Mouse (Mus musculus) lung, embryonic 15.5 days (tissue): ENCODE results near the gene Mgmt. TPM values are rescaled to one million over a fixed set of nuclear protein-coding genes. Genes with fewer than 3 reads are reported as not detected.

Source experiments
- ATAC-seq: fragments of 200-750 bp; cut with Nextera tagmentation; 2 replicates; pipeline ENCODE4 v1.8.0; 2017; ENCODE audit warnings: moderate number of reproducible peaks, borderline replicate concordance; ENCODE audit not compliant: low FRiP score, low TSS enrichment; ENCODE audit errors: extremely low read depth
- H3K27ac ChIP-seq: fragments of 300-500 bp; sonication (generic); 2 replicates; pipeline ENCODE4 v1.5.1; 2015; ENCODE audit warnings: moderate library complexity, mild to moderate bottlenecking, inconsistent platforms
- H3K27me3 ChIP-seq: fragments of 300-500 bp; sonication (generic); 2 replicates; pipeline ENCODE4 v1.6.1; 2015; ENCODE audit warnings: inconsistent platforms
- H3K36me3 ChIP-seq: fragments of 300-500 bp; sonication (generic); 2 replicates; pipeline ENCODE4 v1.6.1; 2015; ENCODE audit warnings: inconsistent platforms
- H3K4me1 ChIP-seq: fragments of 300-500 bp; sonication (generic); 2 replicates; pipeline ENCODE4 v1.6.1; 2015; ENCODE audit warnings: inconsistent platforms
- H3K4me2 ChIP-seq: fragments of 300-500 bp; sonication (generic); 2 replicates; pipeline ENCODE4 v1.6.1; 2015; ENCODE audit warnings: inconsistent platforms, mild to moderate bottlenecking, moderate library complexity
- H3K4me3 ChIP-seq: fragments of 300-500 bp; sonication (generic); 2 replicates; pipeline ENCODE4 v1.5.1; 2015; ENCODE audit warnings: mild to moderate bottlenecking, inconsistent platforms
- H3K9ac ChIP-seq: fragments of 300-500 bp; sonication (generic); 2 replicates; pipeline ENCODE4 v1.6.1; 2015; ENCODE audit warnings: inconsistent platforms
- H3K9me3 ChIP-seq: fragments of 300-500 bp; sonication (generic); 2 replicates; pipeline ENCODE4 v1.6.1; 2016; ENCODE audit warnings: inconsistent platforms
- WGBS: fragments of 180-500 bp; shearing (Covaris S2); methylation state at CpG from one replicate; pipeline ENCODE4 v1.1.7; 2015; 5-methylcytosine and 5-hydroxymethylcytosine counted together
- polyA plus RNA-seq: library from polyadenylated mRNA; unstranded; fragments of >200 nt; fragmentation: Nextera tagmentation; extraction: Ambion mirVana; gene quantifications from 2 replicates; pipeline ENCODE4 v1.2.1, GENCODE M21; 2015

Mgmt gene
- polyA plus RNA-seq, 1 experiment from 2014 or later: 5.5 TPM

GRCm38 (mm10) chr7:137066211-137066610, 171.8 kb downstream of the Mgmt start:
- H3K4me2 ChIP-seq: no peak overlapping the region
- no peak overlapping the region for H3K4me3 ChIP-seq
- H3K4me1 ChIP-seq: no peaks in the 10 kb centered on the region
- H3K27me3 ChIP-seq: no peaks in the 10 kb centered on the region
- no peak for ATAC-seq
- no peaks in the 10 kb centered on the region for H3K36me3 ChIP-seq
- 75% methylated on average over 3 of the region's 3 CpGs for WGBS
- no peaks in the 10 kb centered on the region for H3K9me3 ChIP-seq
- H3K27ac ChIP-seq: no peak overlapping the region
- H3K9ac ChIP-seq: no peak overlapping the region

DNA sequence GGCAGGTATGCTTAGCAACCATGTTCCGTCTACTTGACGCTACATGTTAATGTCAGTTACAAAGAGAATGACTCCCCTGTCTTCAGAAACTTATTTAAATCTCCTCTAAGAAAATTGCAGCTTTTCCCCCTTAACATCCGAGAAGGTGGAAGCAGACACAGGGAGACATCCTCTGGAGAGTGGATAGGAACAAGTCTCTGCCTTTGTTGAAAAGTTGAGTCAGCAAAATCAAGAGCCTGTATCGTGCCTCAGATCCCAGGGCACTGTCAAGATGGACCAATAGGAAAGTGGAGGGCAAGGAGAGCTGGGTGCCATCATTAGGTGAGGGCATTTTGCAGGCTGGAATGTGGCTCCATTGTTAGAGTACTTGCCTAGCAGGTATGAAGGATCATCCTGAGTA, 172.6 kb downstream of the Mgmt start:
- Histone ChIP-seq H3K27ac (no peak overlapping the region), H3K36me3 (no peaks in the 10 kb centered on the region), H3K9me3 (no peaks in the 10 kb centered on the region), H3K27me3 (no peaks in the 10 kb centered on the region), H3K9ac (no peak overlapping the region), H3K4me2 (no peak overlapping the region), H3K4me1 (no peaks in the 10 kb centered on the region), H3K4me3 (no peak overlapping the region)
- 73% methylated on average over 4 of the region's 4 CpGs for WGBS
- ATAC-seq: no peak

DNA sequence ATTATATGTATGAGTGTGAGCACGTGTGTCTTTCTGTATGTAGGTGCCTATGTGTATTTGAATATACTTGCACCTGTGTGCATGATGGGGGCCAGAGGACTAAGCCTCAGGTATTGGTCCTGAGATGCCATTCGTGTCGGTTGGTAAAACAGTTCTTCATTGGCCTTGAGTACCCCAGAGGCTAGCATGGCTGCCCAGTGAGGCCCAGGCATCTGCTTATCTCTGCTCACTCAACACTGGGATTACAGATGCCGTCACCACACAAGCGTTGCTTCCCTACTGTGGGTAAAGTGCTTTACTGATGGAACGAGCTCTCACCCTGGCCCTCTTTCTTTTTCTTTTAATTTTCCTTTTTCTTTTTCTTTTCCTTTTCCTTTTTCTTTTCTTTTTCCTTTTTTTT, 173.3 kb downstream of the Mgmt start:
- H3K4me2 ChIP-seq: no peak overlapping the region
- no peak for ATAC-seq
- H3K9me3 ChIP-seq: no peaks in the 10 kb centered on the region
- H3K36me3 ChIP-seq: no peaks in the 10 kb centered on the region
- WGBS: 71% methylated on average over 6 of the region's 6 CpGs
- no peak overlapping the region for H3K9ac ChIP-seq
- no peak overlapping the region for H3K4me3 ChIP-seq
- H3K27me3 ChIP-seq: no peaks in the 10 kb centered on the region
- no peak overlapping the region for H3K27ac ChIP-seq
- no peaks in the 10 kb centered on the region for H3K4me1 ChIP-seq

DNA sequence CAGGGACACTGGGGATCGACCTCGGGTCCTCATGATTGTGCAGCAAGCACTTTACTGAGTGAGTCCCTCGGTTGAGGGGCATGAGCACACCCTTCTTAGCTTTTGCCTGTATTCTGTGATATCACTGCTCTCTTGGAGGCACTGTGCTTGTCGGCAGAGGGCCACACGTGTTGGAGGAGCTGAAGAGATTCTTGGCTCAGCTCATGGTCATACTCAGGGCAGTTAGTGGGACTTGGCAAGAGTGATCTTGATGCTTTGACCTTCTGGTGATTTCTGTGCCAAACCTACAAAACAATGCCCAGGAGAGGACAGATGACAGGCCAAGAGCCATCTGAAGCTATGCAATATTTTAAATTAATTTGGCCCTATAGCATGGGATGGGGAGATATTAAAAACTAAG, 174.4 kb downstream of the Mgmt start:
- no peak overlapping the region for H3K4me2 ChIP-seq
- H3K36me3 ChIP-seq: no peaks in the 10 kb centered on the region
- H3K4me3 ChIP-seq: no peak overlapping the region
- ATAC-seq: no peak
- H3K27ac ChIP-seq: no peak overlapping the region
- H3K27me3 ChIP-seq: no peaks in the 10 kb centered on the region
- no peaks in the 10 kb centered on the region for H3K9me3 ChIP-seq
- no peak overlapping the region for H3K9ac ChIP-seq
- H3K4me1 ChIP-seq: no peaks in the 10 kb centered on the region
- WGBS: 65% methylated on average over 5 of the region's 5 CpGs

- Histone ChIP-seq H3K27me3 (no peaks in the 10 kb centered on the region; the same call in 1 of the 2 replicates), H3K9ac (no peak overlapping the region), H3K4me2 (no peak overlapping the region), H3K27ac (no peak overlapping the region), H3K9me3 (no peaks in the 10 kb centered on the region), H3K36me3 (no peaks in the 10 kb centered on the region), H3K4me3 (no peak overlapping the region), H3K4me1 (no peaks in the 10 kb centered on the region)
- 88% methylated on average over 6 of the region's 6 CpGs for WGBS
- ATAC-seq: no peak
These were observed 175.4 kb downstream of the Mgmt start for GRCm38 (mm10) chr7:137069768-137070167.

GRCm38 (mm10) chr7:137071346-137071745, 176.9 kb downstream of the Mgmt start:
- Histone ChIP-seq H3K27me3 (no peaks in the 10 kb centered on the region; the same call in 1 of the 2 replicates), H3K36me3 (no peaks in the 10 kb centered on the region), H3K9ac (no peak overlapping the region), H3K9me3 (no peaks in the 10 kb centered on the region), H3K4me1 (no peaks in the 10 kb centered on the region), H3K4me3 (no peak overlapping the region), H3K4me2 (no peak overlapping the region), H3K27ac (no peak overlapping the region)
- ATAC-seq: no peak
- 86% methylated on average over 6 of the region's 6 CpGs for WGBS

- Histone ChIP-seq H3K36me3 (no peaks in the 10 kb centered on the region), H3K27me3 (no peaks in the 10 kb centered on the region; the same call in 1 of the 2 replicates), H3K9me3 (no peaks in the 10 kb centered on the region), H3K27ac (no peak overlapping the region), H3K4me1 (no peaks in the 10 kb centered on the region), H3K4me3 (no peak overlapping the region), H3K9ac (no peak overlapping the region), H3K4me2 (no peak overlapping the region)
- no peak for ATAC-seq
- 50% methylated on average over 5 of the region's 5 CpGs for WGBS
These were observed 179.5 kb downstream of the Mgmt start for GRCm38 (mm10) chr7:137073878-137074277.

DNA sequence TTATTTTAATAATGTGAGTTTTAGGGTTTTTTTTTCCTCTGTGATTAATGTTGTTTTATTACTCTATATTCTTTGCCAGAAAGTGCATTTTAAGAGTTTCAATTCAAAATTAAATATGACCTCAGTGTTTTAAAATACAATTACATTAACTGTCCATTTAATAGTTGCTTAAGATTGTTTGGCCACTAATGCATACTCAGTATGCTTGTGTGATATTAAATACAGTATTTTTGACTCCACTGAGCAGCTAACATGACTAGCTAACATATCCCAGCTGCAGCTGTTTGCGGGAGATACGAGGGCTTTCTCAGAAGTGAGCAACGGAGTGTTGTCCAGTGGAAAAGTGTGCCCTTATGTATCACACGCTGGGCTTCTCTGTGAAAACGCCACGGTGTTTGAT, 179.9 kb downstream of the Mgmt start:
- H3K9me3 ChIP-seq: no peaks in the 10 kb centered on the region
- no peak overlapping the region for H3K4me2 ChIP-seq
- ATAC-seq: no peak
- no peak overlapping the region for H3K27ac ChIP-seq
- H3K4me3 ChIP-seq: no peak overlapping the region
- H3K4me1 ChIP-seq: no peaks in the 10 kb centered on the region
- H3K27me3 ChIP-seq: no peaks in the 10 kb centered on the region; the same call in 1 of the 2 replicates
- H3K36me3 ChIP-seq: no peaks in the 10 kb centered on the region
- no peak overlapping the region for H3K9ac ChIP-seq
- 57% methylated on average over 6 of the region's 6 CpGs for WGBS

- no peak for ATAC-seq
- Histone ChIP-seq H3K27ac (no peak overlapping the region), H3K4me1 (no peaks in the 10 kb centered on the region), H3K27me3 (no peaks in the 10 kb centered on the region; the same call in 1 of the 2 replicates), H3K9ac (no peak overlapping the region), H3K4me3 (no peak overlapping the region), H3K9me3 (no peaks in the 10 kb centered on the region), H3K4me2 (no peak overlapping the region), H3K36me3 (no peaks in the 10 kb centered on the region)
- 93% methylated on average over 1 of the region's 1 CpGs for WGBS
These were observed 180.9 kb downstream of the Mgmt start for GRCm38 (mm10) chr7:137075301-137075700.

DNA sequence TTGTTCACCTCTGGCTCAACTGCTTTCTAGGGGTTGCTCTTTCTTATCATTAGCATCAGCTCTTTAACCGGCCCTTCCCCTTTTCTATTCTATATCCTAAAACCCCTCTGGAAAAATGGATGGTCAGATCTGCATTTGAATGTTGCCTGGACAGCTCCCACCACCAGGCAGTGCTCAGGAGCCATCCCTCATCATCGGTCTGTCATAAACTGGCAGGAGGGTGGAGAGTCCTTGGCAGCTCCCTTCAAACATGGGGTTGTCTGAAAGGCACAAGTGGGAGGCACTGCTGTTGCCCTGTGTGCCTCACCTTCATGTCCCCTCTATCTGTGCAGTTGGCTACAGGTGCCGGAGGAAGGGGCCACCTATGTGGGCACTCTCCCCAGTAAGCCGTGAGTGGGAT, 185.8 kb downstream of the Mgmt start:
- ATAC-seq: no peak
- Histone ChIP-seq H3K4me2 (no peak overlapping the region), H3K27me3 (peaks cover 6% of the 10 kb centered on the region; the same call in 1 of the 2 replicates), H3K4me1 (peaks cover under 1% of the 10 kb centered on the region; the same call in 1 of the 2 replicates), H3K9ac (no peak overlapping the region), H3K4me3 (no peak overlapping the region), H3K9me3 (no peaks in the 10 kb centered on the region), H3K36me3 (no peaks in the 10 kb centered on the region), H3K27ac (no peak overlapping the region)
- 87% methylated on average over 4 of the region's 4 CpGs for WGBS

- ATAC-seq: no peak
- Histone ChIP-seq H3K27me3 (0 out of 2 replicates have a peak, but pooled peaks cover 6% of the 10 kb centered on the region), H3K4me3 (no peak overlapping the region), H3K27ac (no peak overlapping the region), H3K4me2 (no peak overlapping the region), H3K36me3 (no peaks in the 10 kb centered on the region), H3K9ac (no peak overlapping the region), H3K9me3 (no peaks in the 10 kb centered on the region), H3K4me1 (peaks cover 20% of the 10 kb centered on the region)
- WGBS: 81% methylated on average over 6 of the region's 6 CpGs
These were observed 187.8 kb downstream of the Mgmt start for GRCm38 (mm10) chr7:137082171-137082570.

- ATAC-seq: no peak
- H3K9ac ChIP-seq: no peak overlapping the region
- no peaks in the 10 kb centered on the region for H3K36me3 ChIP-seq
These were observed 190.2 kb downstream of the Mgmt start for GRCm38 (mm10) chr7:137084651-137085050.

More at GRCm38 (mm10) chr7:137084651-137085050, 190.2 kb downstream of the Mgmt start:
- H3K4me2 ChIP-seq: no peak overlapping the region
- no peaks in the 10 kb centered on the region for H3K9me3 ChIP-seq
- peaks cover 10% of the 10 kb centered on the region; the same call in 1 of the 2 replicates for H3K27me3 ChIP-seq
- peaks cover 26% of the 10 kb centered on the region for H3K4me1 ChIP-seq
- WGBS: 90% methylated on average over 7 of the region's 7 CpGs
- H3K27ac ChIP-seq: no peak overlapping the region
- H3K4me3 ChIP-seq: no peak overlapping the region
